Mouse (Mus musculus) lung, embryonic 14.5 days (tissue): ENCODE results near the gene Asb18. TPM values are rescaled to one million over a fixed set of nuclear protein-coding genes. Genes with fewer than 3 reads are reported as not detected.

ENCODE experiments used
- ATAC-seq: fragments of 200-750 bp; cut with Nextera tagmentation; 2 replicates; pipeline ENCODE4 v1.8.0; 2017; ENCODE audit warnings: mild to moderate bottlenecking, moderate TSS enrichment, moderate library complexity; ENCODE audit not compliant: insufficient read depth
- DNase-seq: peaks from one replicate; pipeline ENCODE4 v3.0.0-alpha.2; 2015
- H3K27ac ChIP-seq: fragments of 300-500 bp; sonication (generic); 2 replicates; pipeline ENCODE4 v1.5.1; 2014; ENCODE audit warnings: low read depth, mild to moderate bottlenecking, moderate library complexity
- H3K27me3 ChIP-seq: fragments of 300-500 bp; sonication (generic); 2 replicates; pipeline ENCODE4 v1.6.1; 2014; ENCODE audit warnings: low read length, control low read depth; ENCODE audit not compliant: insufficient read depth
- H3K36me3 ChIP-seq: fragments of 300-500 bp; sonication (generic); 2 replicates; pipeline ENCODE4 v1.6.1; 2014; ENCODE audit warnings: control low read depth; ENCODE audit not compliant: insufficient read depth
- H3K4me1 ChIP-seq: fragments of 300-500 bp; sonication (generic); 2 replicates; pipeline ENCODE4 v1.6.1; 2014; ENCODE audit warnings: antibody characterized with exemption, control low read depth; ENCODE audit not compliant: insufficient read depth
- H3K4me2 ChIP-seq: fragments of 300-500 bp; sonication (generic); 2 replicates; pipeline ENCODE4 v1.6.1; 2014; ENCODE audit warnings: mild to moderate bottlenecking
- H3K4me3 ChIP-seq: fragments of 300-500 bp; sonication (generic); 2 replicates; pipeline ENCODE4 v1.5.1; 2014; ENCODE audit warnings: low read depth, low read length
- H3K9ac ChIP-seq: fragments of 300-500 bp; sonication (generic); 2 replicates; pipeline ENCODE4 v1.6.1; 2014
- H3K9me3 ChIP-seq: fragments of 300-500 bp; sonication (generic); 2 replicates; pipeline ENCODE4 v1.6.1; 2016; ENCODE audit warnings: low read depth, low read length, control low read depth
- CTCF ChIP-seq: IDR thresholded peaks from 2 replicates; pipeline ENCODE4 v1.5.1; 2016; ENCODE audit warnings: antibody characterized with exemption, low read depth
- WGBS: fragments of 180-500 bp; shearing (Covaris S2); extraction: QIAGEN DNeasy Blood & Tissue Kit; methylation state at CpG from one replicate; pipeline ENCODE4 v1.1.7; 2014; 5-methylcytosine and 5-hydroxymethylcytosine counted together
- polyA plus RNA-seq: library from polyadenylated mRNA; unstranded; fragments of >200 nt; fragmentation: Nextera tagmentation; extraction: Ambion mirVana; gene quantifications from 2 replicates; pipeline ENCODE4 v1.2.1, GENCODE M21; 2014

Gene Asb18
- polyA plus RNA-seq, 1 experiment from 2014 or later: not detected

DNA sequence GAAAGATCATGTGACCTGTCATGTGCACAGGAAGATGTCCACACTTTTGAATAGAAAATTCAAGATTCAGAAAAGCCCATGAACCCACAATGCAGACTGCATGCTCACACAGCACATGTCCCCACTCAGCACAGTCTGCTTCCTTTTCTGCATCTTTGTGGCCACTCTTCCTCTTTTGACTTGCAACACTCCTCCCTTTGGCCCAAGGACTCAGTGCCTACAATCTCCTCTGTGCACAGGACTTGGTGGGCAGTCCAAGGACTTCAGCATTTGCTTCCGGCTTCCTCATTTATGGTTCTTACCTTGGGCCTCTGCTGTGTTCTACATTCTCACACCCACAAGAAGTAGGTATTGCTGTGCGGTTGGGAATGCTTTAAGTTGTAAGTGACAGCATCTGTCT, 112.2 kb downstream of the Asb18 start:
- Histone ChIP-seq H3K9me3 (no peaks in the 10 kb centered on the region), H3K9ac (no peak overlapping the region), H3K4me1 (no peaks in the 10 kb centered on the region), H3K4me3 (no peak overlapping the region), H3K4me2 (no peak overlapping the region), H3K27me3 (no peaks in the 10 kb centered on the region), H3K36me3 (no peaks in the 10 kb centered on the region), H3K27ac (no peak overlapping the region)
- TF ChIP-seq CTCF: no peak
- DNase-seq (no peak), ATAC-seq (no peak)
- 91% methylated on average over 2 of the region's 2 CpGs for WGBS

DNA sequence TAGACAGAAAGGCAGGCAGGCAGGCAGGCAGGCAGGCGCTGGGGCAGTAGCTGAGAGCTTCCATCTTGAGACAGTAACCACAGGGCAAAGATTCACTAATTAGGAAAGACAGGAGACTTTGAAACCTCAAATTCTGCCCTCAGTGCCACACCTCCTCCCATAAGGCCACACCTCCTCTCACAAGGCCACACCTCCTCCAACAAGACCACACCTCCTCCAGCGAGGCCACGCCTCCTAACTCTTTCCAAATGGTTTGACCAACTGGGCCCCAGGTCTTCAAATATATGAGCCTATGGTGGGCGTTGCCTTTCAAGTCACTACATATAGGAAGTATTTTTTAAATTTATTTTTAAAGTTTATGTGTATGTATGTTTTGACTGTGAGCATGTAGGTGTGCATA, 113.1 kb downstream of the Asb18 start:
- WGBS: 83% methylated on average over 4 of the region's 4 CpGs
- H3K9ac ChIP-seq: no peak overlapping the region
- DNase-seq: no peak
- no peak overlapping the region for H3K27ac ChIP-seq
- no peak for TF ChIP-seq CTCF
- ATAC-seq: no peak
- H3K4me1 ChIP-seq: no peaks in the 10 kb centered on the region
- H3K4me3 ChIP-seq: no peak overlapping the region
- H3K4me2 ChIP-seq: no peak overlapping the region
- H3K36me3 ChIP-seq: no peaks in the 10 kb centered on the region
- H3K27me3 ChIP-seq: no peaks in the 10 kb centered on the region
- no peaks in the 10 kb centered on the region for H3K9me3 ChIP-seq

Other genes starting within 250 kb of the Asb18 start
- 0.11 and 0.17 TPM in 2 replicates for gene Gbx2, start 83.5 kb downstream of the Asb18 start, polyA plus RNA-seq
- gene Iqca, start 138.7 kb upstream of the Asb18 start, polyA plus RNA-seq: 0.11 and 0.14 TPM in 2 replicates
- gene Ackr3, start 189.3 kb upstream of the Asb18 start, polyA plus RNA-seq: 22.6 and 24.3 TPM in 2 replicates